Mouse (Mus musculus) adrenal gland, postnatal 10 days (tissue): Measurements from ENCODE around the gene Wfikkn1. TPM values are rescaled to one million over a fixed set of nuclear protein-coding genes. Genes with fewer than 3 reads are reported as not detected.

ENCODE experiments used
- DNase-seq: peaks from one replicate; pipeline ENCODE4 v3.0.0; 2021; ENCODE audit warnings: mixed read lengths
- total RNA-seq, 2 experiments: library from RNA; stranded (reverse); gene quantifications; 2 replicates each; pipeline ENCODE4 v1.2.3; 2021

Wfikkn1 gene
- total RNA-seq, 2 experiments from 2014 or later, result 0.78 to 2.7 TPM

DNA sequence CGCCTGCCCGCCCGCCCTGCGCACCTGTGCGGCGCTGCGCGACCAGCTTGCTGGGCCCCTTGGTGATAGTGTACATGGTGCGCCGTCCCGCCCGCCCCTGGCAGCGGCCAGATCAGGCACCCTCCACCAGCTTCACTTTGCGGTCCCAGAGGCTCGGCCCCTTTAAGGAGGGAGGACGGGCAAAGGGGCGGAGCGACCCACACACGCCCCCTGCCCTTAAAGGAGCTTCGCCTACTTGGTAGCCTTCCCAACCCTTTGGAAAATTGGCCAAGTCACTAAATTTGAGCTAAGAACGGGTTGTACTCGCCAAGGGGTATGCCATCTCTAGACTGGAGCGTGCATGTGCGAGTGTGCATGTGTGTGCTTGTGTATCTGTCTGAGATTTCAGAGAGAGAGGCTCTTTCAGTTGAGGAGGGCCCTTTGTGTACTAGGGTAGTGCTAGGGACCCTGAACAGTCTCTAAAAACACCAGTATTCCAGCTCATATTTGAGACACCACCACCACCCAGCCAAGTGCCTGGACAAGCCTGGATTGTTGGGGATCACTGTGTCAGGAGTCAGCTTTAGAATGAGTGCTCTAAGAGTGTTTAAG, 12.0 kb downstream of the Wfikkn1 start, which contains the start of gene Mcrip2:
Gene Mcrip2, minus strand, starts transcription at position 164 of the 591 bp plus-strand sequence.
- DNase-seq, result peak; percentile 92

DNA sequence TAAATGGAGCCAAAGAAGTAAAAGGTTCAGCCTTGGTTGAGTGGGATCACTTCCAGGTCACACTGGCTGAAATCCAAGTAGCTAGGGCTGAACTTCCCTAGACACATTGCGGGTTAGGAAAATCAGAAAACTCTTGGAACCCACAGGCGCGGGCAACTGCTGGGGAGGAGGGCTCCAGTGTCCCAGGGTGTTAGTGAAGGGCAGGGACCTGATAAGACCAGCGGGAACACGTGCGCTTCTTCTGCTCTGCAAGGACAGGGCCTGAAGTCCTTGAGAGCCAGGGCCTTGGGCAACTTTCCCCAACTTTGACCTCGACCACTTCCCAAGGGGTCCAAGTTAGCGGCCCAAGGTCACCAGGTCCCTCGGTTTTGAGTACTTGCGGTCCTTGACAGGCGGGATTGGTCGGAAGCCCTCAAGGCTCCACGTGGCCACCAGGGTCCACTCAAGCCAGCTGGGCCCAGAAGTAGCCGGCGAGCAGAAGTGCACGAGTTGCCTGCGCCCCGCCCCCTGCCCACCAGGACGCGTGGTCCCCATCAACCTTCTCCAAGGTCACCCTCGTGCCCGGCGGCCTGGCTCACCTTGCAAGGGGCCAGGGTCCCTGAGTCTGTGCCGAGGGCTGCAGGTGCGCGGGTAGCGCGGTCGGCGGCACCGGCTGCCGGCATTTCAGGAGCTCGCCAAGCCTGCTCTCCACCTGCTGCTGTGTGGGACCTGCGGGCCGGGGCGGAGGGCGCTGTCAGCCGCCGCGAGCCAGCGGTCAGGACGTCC, 12.6 kb downstream of the Wfikkn1 start:
- peak; percentile 88 for DNase-seq

GRCm38 (mm10) chr17:25867509-25867835, 13.2 kb downstream of the Wfikkn1 start:
- DNase-seq, result no peak

DNA sequence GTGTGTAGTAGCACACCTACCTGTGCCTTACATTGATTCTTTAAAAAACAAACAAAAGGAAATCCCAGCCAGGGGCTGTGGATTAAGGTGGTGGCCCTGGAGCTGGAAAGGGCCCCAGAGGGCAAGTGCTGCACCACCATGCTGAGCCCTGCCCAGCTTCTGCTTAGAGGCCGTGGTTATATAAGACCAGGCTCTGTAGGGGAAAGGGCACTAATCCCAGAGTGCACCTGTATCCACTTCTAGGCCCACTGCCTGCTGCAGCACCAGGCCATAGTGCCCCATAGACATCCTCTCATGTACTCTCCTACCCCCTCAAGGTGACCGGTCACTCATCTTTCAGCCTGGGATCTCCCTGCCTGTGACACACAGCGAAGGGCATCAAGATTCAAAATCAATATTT, 14.5 kb downstream of the Wfikkn1 start:
- peak; percentile 56 for DNase-seq

GRCm38 (mm10) chr17:25865288-25865687, 15.4 kb downstream of the Wfikkn1 start:
- no peak for DNase-seq

GRCm38 (mm10) chr17:25864311-25864710, 16.3 kb downstream of the Wfikkn1 start:
- peak; percentile 45 for DNase-seq

DNA sequence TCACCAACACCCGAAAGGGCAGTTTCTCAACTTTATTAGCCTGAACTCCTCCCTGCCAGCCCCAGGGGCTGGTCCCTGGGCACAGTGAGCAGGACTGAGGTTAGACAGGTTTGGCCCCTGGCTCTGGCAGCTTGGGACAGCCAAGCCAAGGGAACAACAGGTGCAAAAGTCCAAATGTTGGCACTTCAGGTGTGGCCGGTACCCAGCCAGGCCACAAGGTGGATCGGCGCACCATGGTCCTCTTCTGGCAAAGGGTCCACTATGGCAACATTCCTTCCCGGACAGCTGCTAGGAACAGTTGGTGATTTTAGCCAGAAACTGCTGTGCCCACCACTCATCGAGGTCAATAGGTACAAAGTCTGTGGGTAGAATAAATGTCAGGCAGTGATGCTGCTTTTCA, 17.0 kb downstream of the Wfikkn1 start:
- DNase-seq, result no peak

- DNase-seq, result no peak
Observed at GRCm38 (mm10) chr17:25861704-25862612, 18.7 kb downstream of the Wfikkn1 start.

DNA sequence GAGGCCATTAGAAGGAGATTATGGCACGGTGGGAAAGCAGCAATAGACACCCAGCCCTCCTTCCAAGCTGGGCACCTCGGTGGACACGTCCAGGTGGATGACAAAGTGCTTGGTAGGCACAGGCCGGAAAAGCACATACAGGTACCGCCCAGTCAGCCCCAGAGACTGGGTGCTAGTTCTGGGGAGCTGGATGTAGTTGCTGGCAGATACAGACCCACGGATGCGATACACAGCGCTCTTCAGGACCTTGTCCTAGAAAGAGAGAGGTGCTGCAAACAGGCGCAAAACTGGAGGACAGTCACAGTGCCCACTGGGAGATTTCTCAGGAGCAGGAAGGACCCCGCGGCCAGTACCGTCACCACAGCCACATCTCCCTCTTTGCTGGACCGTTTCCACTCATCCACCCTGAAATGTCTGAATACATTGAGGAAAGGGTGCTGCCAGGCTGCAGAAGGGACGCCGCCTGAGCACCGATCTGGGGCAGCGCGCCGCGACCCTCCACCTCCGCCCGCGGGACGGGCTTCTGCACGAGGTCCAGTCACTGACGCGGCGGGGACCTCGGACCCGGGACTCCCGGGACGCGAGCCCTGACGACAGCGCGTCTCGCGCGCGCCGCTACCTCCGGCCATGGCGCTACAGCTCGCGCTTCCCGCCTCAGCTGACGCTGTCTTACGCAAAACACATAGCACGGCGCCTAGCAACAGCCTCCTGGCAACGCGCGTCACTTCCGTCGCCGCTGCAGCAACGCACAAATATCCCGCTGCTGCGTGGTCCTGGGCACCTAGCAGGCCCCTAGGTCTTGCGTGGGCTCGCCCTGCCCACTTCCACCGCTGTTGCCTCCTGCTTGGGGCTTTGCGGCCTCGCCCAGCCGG, 19.6 kb downstream of the Wfikkn1 start, which contains the start of gene Wdr90:
Gene Wdr90, minus strand, starts transcription at position 670 of the 872 bp plus-strand sequence.
- peak; percentile 95 for DNase-seq

DNA sequence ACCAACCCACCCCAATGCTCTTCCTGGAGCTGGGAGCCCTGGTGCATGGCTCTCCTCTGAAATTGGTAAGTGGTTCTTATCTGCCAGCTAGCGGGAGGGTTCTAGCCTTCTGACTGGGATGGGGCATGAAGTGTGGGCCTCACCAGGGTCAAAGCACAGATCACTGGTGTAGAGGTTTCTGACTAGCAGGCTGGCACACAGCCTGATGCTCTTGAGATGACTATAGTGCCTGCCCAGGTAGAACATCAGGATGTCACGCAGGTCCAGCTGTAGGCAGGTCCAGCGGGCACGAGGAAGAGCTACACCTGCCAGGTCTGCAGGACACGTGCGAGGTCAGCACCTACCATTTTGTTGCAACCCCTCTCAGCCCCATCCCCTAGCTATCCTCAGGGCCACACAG, 20.4 kb downstream of the Wfikkn1 start:
- no peak for DNase-seq

GRCm38 (mm10) chr17:25844396-25844901, 36.2 kb downstream of the Wfikkn1 start, which contains the start of gene Rhot2:
Gene Rhot2, minus strand, starts transcription at chr17:25844851.
- peak; percentile 97 for DNase-seq

DNA sequence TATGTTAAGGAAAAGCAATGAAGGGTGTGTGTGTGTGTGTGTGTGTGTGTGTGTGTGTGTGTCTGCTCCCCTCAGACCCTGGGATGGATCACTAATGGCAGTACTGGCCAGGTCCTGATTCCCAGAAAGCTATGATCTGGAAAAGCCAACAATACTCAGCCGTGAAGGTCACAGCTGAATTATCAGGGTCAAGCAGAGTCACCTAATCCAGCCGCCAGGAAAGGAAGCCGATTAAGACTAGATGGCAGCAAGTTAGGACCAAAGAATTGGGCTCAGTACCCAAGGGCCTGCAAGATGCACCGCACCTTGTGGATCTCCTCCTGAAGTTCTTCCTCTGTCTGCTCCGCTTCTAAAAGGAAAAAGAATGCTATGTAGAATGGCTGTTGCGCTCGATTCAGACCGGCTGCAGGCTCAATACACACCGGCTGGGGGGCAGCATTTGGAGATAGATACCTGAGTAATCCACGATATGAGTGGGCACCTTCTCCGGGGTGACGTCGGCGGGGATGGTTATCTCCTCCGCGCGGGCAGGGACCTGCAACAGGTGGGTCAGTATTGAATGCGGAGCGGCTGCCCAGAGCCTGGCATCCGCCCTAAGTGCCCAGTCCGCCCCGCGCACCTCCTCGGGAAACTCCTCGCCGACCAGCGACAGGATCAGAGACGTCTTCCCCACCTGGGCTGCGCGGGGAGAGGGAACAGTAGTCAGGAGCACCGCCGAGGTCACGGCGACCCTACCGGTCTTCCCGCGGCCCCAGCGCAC, 36.8 kb downstream of the Wfikkn1 start:
- no peak for DNase-seq

DNA sequence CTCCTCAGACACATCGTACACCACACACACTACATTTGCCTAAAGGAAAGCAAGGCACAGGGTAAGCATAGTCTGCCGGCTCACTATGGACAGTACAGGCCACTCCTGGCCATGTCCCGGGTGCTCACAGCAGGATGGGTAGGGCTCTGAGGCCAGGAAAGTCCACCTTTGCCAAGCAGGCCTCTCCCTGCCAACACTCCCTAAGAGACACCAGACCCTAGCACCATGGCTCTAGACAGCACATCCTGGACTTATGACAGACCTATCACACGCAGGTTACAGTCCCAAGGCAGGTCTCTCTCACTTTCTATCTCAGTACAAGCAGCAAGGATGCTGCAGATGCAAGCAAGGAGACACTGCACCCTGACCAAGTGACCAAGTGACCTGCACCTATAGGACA, 37.5 kb downstream of the Wfikkn1 start:
- DNase-seq, result no peak

- no peak for DNase-seq
Observed at GRCm38 (mm10) chr17:25842509-25842908, 38.1 kb downstream of the Wfikkn1 start.

DNA sequence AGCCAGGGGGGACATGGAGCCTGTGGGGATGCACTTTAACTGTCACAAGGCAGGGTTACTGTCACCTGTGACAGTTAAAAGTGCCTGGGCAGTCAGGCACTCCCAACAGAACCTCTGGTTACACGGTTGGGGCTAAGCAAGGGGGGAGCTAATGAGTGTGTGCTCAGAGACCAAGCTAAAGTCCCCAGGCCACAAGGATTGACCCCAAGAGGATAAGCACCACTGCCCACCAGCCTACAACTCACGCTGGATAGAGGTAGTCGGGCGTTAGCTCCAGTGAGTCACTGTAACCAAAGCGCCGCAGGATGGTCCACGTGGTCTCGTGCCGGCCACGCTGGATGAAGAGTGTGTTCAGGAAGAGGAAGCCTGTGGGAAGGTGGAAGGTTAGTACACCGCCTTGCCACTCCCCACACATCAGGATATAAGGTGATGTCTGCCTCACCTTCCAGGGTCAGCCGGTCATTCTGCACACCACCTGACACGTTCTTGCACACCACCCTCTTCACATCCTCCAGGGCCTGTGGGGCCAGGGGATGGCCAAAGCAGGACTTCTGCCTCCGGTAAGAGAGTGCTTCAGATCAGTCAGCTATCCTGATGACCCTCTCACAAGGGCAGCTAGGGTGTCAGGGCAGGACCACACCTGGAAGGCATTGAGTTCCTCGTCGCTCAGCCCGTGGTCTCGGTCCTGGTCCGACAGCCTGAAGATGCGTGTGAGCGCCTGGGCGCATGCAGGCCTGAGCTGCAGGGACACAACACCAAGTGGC, 39.4 kb downstream of the Wfikkn1 start, which contains the start of gene Gm20683:
Gene Gm20683, minus strand, starts transcription at position 647 of the 764 bp plus-strand sequence.
- DNase-seq, result no peak

DNA sequence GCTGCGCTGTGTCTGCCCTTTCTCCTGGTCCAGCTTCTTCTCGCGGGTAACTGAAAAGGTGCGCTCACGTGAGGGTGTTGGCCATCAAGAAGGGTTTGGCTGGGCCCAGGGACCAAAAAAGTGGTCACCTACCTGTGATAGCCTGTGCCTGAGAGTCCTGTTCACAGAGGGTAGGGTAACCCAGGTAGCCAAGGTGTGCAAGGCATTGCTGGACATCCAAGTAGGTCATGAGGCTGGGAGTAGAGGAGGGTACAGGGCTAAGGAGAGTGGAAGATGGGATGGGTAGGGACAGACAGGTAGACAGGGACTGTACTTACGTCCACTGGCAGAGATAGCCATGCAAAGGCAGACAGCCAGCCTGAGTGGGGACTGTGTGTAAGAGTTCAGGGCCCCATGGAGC, 40.1 kb downstream of the Wfikkn1 start:
- no peak for DNase-seq

GRCm38 (mm10) chr17:25839455-25840235, 41.0 kb downstream of the Wfikkn1 start:
- DNase-seq, result no peak

- DNase-seq, result no peak
Observed at GRCm38 (mm10) chr17:25838904-25839303, 41.8 kb downstream of the Wfikkn1 start.

DNA sequence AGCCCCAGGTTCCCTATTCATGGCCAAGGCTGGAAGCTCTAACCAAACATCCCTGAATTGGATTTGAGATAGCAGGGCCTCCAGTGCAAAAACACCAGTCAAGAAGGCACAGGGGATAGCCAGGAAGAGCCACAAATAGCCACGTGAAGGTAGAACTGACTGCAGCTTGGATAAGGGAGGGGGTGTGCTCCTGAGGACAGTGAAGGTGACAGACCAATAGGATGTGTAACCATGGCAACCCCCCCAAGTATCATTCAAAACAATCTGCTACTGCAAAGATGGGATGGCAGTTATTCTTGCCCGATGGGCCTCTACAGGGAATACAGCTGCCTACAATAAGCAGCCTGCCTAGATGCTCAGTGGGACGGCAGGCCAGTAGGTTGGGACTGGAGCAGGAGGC, 43.1 kb downstream of the Wfikkn1 start:
- DNase-seq, result no peak
